Mouse (Mus musculus) kidney, adult 2 months (tissue): ENCODE data around the gene D930048N14Rik.

Source experiments
- CTCF ChIP-seq: fragments of 200-500 bp; conservative IDR thresholded peaks from 2 replicates; pipeline ENCODE4 v1.5.1; 2011; ENCODE audit warnings: low read depth, mild to moderate bottlenecking, control low read depth, low read length, moderate library complexity, mixed read lengths; ENCODE audit not compliant: insufficient read depth, insufficient read length
- POLR2A ChIP-seq: fragments of 200-500 bp; IDR thresholded peaks from one replicate; pipeline ENCODE4 v1.6.1; 2011; ENCODE audit warnings: low read depth, low read length, control low read depth

GRCm38 (mm10) chr11:51653736-51654135 is 3.0 kb downstream of the D930048N14Rik start:
- TF ChIP-seq CTCF (no peak), POLR2A (no peak)
